Mouse (Mus musculus): ENCODE data around the gene Wnk2.
A peak's percentile ranks its signal among the peaks of the same experiment; 100 is the strongest.

The Wnk2 gene

GRCm38 (mm10) chr13:49147858-49148226, at the start of gene Wnk2:
Gene Wnk2, minus strand, starts transcription at chr13:49148014.
- peak; percentile 81 for DNase-seq

GRCm38 (mm10) chr13:49196766-49197165, 49.0 kb upstream of the Wnk2 start:
- DNase-seq, result peak; percentile 51

GRCm38 (mm10) chr13:49196211-49196610, 48.4 kb upstream of the Wnk2 start:
- DNase-seq, result no peak

- DNase-seq, result no peak
Measured at GRCm38 (mm10) chr13:49195651-49196050, 47.8 kb upstream of the Wnk2 start.

GRCm38 (mm10) chr13:49194811-49195210, 47.0 kb upstream of the Wnk2 start:
- no peak for DNase-seq

GRCm38 (mm10) chr13:49193650-49194049, 45.8 kb upstream of the Wnk2 start:
- no peak for DNase-seq

- DNase-seq, result peak; percentile 50
Measured at GRCm38 (mm10) chr13:49192156-49192855, 44.5 kb upstream of the Wnk2 start.

- DNase-seq, result no peak
Measured at GRCm38 (mm10) chr13:49191673-49192035, 43.8 kb upstream of the Wnk2 start.

- DNase-seq, result peak; percentile 67
Measured at GRCm38 (mm10) chr13:49190876-49191672, 43.3 kb upstream of the Wnk2 start.

GRCm38 (mm10) chr13:49189970-49190870, 42.4 kb upstream of the Wnk2 start:
- DNase-seq, result peak; percentile 84

GRCm38 (mm10) chr13:49188966-49189360, 41.1 kb upstream of the Wnk2 start:
- DNase-seq, result no peak

GRCm38 (mm10) chr13:49188219-49188965, 40.6 kb upstream of the Wnk2 start:
- DNase-seq, result peak; percentile 61

GRCm38 (mm10) chr13:49187288-49188218, 39.7 kb upstream of the Wnk2 start, which contains the start of gene Ninj1:
Gene Ninj1, plus strand, starts transcription at chr13:49187485.
- peak; percentile 93 for DNase-seq

- DNase-seq, result no peak
Measured at GRCm38 (mm10) chr13:49186798-49187287, 39.0 kb upstream of the Wnk2 start.

- peak; percentile 48 for DNase-seq
Measured at GRCm38 (mm10) chr13:49183646-49184045, 35.8 kb upstream of the Wnk2 start.

GRCm38 (mm10) chr13:49183161-49183560, 35.3 kb upstream of the Wnk2 start:
- DNase-seq, result no peak

- DNase-seq, result no peak
Measured at GRCm38 (mm10) chr13:49181411-49181984, 33.7 kb upstream of the Wnk2 start.

GRCm38 (mm10) chr13:49180691-49181090, 32.9 kb upstream of the Wnk2 start:
- no peak for DNase-seq

GRCm38 (mm10) chr13:49180274-49180673, 32.5 kb upstream of the Wnk2 start:
- DNase-seq, result no peak

GRCm38 (mm10) chr13:49178839-49179585, 31.2 kb upstream of the Wnk2 start:
- peak; percentile 72 for DNase-seq

Data from kidney, postnatal 10 days (tissue).